Mouse (Mus musculus) adrenal gland, adult 8-10 months (tissue): ENCODE results near the gene Gm4969. TPM values are rescaled to one million over a fixed set of nuclear protein-coding genes. Genes with fewer than 3 reads are reported as not detected.

Source experiments
- DNase-seq: peaks from one replicate; pipeline ENCODE4 v3.0.0; 2022
- microRNA-seq, 2 experiments: library from miRNA; unstranded; fragments of <30 nt; microRNA quantifications; one replicate each; pipeline ENCODE4 v1.2.0; 2022
- total RNA-seq, 4 experiments: library from RNA; stranded (reverse); gene quantifications; 2 replicates each; pipeline ENCODE4 v1.2.4; 2022

The Gm4969 gene
- total RNA-seq, 4 experiments from 2014 or later, result not detected

DNA sequence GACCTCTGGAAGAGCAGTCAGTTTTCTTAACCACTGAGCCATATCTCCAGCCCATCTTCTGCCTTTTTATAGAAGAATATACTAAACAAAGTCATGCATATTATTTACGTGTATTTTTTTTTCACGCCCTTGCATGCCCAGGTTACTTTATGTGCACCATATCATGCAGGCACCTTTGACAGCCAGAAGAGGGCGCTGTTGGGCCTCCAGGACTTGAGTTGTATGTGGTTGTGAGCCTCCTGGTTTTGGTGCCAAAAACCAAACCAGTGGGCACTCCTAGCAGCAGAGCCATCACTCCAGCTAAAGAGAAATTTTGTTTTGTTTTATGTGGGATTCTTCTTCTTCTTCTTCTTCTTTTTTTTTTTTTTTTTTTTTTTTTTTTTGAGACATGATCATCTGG, 48.7 kb downstream of the Gm4969 start:
- no peak for DNase-seq

DNA sequence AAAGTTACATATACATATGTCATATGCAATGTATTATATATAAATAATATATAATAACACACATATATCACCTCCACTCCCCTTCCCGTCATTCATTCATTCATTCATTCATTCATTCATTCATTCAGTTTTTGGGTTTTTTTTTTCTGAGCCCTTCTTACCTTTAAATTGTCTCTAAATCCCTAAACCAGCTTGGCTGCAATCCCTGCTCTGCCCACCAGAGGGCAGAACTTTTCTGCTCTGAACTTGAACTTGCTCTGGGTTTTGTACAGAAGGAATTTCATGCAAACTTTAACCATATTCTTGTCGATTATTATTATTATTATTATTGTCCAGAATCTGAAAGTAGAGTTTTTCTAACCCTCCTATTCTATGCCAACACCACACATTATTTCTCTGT, 49.5 kb downstream of the Gm4969 start:
- no peak for DNase-seq

DNA sequence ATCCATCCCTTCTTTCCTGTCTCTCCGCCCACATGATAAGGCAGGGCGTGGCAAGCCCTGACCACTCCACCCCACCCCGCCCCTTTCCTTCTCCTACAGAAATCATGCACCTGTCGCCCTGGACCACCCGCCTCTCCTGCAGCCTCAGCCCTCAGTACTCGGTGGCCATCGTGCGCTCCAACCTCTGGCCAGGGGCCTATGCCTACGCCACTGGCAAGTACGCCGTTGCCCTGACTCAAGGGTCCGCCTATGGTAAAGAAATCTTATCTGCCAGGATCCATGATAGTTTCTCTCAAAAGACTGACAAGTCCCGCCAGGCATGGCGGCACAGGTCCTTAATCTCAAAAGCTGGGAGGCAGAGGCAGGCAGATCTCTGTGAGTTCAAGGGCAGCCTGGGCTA, 50.2 kb downstream of the Gm4969 start:
- DNase-seq, result no peak

DNA sequence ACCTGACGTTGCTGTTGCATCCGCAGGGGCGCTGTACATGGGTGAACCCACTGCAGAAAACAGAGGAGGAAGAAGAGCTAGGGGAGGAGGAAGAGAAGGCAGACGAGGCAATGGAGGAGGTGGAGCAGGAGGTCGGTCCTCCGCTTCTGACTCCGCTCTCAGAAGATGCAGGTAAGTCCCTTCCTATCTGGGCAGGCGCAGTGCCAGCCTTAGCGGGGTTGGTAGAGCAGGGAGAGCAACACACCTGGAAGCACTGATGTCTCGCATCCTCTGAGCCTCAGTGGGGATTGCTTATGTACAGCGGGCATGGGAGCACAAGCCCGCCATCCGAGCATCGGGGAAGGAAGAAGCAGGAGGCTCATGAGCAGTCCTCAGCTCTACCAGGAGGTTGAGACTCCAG, 51.1 kb downstream of the Gm4969 start:
- DNase-seq, result no peak

DNA sequence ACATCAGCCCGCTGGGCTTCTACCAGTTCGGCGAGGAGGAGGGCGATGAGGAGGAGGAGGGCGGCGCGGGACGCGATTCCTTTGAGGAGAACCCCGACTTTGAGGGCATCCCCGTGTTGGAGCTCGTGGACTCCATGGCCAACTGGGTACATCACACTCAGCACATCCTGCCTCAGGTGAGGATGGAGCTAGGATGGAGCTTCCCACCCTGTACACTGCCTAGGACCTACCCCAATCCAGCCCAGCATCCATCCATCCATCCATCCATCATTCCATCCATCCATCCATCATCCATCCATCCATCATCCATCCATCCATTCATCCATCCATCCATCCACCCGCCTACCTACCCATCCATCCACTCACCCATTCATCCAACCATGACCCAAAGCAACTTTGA, 52.3 kb downstream of the Gm4969 start:
- DNase-seq, result no peak

DNA sequence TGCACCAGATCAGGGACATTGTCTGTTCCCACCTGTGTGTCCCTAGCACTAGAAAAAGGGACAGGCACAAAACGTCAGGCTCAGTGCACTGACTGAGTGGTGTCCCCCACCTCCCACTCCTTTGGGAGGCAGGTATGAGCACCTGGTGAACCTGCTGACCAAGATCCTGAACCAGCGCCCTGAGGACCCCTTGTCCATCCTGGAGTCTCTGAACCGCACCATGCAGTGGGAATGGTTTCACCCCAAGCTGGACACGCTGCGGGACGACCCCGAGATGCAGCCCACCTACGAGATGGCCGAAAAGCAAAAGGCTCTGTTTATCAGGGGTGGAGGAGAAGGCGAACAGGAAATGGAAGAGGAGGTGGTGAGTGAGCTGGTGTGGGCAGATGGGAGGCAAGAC, 60.8 kb downstream of the Gm4969 start:
- no peak for DNase-seq

DNA sequence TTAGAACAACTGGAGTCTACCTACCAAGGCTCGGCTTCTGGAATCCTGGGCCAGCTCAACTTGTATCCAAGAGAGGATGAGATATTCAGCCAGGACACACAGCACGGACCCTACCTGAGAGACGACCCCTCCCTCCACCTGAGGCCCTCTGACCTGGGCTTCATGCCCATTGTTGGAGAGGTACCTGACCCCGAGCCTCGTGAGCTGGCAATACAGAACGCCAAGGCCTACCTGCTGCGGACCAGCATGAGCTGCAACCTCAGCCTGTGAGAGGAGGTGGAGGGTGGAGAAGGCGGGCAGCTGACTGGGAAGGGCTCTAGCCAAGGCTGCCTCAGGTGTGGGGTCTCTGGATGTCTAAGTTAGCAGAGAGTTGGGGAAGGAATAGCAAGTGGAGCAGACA, 63.1 kb downstream of the Gm4969 start:
- DNase-seq, result no peak

DNA sequence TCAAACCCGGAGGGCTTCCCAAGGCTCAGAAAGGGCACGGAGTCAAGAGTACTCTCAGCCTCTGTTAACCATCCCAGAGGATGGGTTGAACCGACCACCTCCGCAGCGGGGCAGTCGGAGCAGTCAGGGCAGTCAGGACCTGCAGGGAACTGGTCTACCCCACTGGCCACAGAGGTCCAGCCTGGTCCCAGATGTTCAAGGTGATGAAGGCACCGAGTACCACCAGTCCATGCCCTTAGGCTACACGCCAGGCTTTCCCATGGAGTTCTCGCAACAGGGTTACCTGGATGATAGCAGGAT, 63.4 kb downstream of the Gm4969 start:
- DNase-seq, result no peak

DNA sequence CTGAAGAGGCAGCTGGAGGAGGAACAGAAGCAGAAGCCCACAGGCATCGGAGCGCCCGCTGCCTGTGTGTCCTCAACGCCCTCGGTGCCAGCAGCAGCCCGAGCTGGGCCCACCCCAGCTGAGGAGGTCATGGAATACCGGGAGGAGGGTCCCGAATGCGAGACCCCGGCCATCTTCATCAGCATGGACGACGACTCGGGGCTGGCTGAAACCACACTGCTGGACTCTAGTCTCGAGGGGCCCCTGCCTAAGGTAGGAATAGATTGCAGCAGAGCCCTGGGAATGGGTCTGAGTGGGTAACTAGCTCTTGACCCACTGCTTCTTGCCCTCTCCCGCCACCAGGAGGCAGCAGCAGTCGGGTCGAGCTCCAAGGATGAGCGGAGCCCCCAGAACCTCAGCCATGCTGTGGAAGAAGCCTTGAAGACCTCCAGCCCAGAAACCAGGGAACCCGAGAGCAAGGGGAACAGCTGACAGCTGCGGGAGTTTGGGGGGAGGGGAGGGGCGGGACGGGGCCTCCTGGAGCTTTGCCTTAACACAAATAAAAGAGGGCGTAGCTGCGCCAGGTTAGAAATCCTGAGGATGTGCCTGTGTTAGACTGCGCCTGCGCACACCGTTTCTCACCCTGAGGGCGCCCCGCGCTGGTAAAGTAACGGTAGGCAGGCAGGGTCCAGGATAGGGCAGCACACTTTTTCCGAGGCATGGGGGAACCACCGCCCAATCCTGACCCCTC, 64.0 kb downstream of the Gm4969 start, which contains the start of gene Rsph6a:
TSS of gene Rsph6a (plus strand) at position 644 of the 730 bp plus-strand sequence.
- no peak for DNase-seq

DNA sequence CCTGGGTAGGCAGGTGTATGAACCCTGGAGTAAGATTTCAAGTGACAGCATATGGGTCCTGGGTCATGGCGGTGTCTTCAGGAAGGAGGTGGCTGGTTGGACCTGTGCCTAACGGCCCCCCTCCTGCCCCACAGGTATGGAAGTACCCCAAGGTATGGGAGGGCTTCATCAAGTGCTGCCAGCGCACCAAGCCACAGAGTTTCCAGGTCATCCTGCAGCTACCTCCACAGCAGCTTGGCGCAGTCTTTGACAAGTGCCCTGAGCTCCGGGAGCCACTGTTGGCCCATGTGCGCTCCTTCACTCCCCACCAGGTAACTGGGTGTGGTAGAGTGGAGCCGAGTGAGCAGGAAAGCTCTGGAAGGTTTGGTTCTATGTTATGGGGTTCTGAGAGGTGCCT, 65.0 kb downstream of the Gm4969 start:
- no peak for DNase-seq

DNA sequence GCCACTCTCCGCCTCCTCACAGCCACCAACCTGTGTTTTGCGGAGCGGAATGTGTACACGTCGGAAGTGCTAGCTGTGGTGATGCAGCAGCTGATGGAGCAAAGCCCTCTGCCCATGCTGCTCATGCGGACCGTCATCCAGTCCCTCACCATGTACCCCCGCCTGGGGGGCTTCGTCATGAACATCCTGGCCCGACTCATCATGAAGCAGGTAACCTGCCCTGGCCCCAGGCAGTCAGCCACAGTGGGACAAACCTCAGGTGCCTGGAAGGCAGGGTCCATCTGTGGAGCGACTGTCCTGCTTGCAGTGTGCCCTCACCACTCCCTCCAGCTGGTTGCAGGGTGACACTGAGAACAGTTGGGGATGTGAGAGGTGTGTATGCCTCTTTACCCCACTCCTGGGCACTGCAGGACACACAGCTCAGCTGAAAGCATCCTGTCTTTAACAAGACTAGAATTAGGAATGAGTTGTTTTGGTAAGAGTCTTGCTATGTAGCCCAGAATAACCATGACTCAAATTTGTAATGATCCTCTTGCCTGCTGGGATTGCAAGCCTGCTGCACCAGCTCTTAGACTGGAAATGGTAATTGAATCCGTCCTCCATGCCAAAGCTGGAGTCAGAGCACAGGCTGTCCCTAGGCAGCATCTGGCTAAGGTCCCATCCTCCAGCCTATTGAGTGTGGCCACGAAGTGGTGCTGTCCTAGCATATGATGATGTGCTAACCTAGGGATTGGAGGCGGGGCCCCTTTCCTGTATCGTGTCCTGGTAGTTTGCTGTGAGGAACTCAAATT, 65.6 kb downstream of the Gm4969 start:
- DNase-seq, result no peak

DNA sequence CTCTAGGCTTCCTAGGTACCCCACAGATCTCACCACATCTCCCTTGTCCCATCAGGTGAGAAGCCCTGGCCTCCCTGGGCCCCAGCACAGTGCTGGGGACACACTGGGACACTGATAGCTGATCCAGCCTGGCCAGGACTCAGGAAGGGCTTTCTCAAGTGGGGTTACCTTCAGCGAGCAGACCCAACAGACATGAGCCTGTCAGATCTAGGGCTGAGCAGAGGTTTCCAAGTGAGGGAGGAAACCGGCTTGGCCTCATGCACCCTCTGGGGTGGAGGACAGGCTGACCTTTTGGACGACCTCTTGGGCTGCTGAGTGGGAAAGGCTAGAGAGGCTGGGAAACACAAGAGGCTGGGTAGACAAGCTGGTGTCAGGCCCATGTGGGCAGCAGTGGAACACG, 67.0 kb downstream of the Gm4969 start:
- DNase-seq, result no peak

DNA sequence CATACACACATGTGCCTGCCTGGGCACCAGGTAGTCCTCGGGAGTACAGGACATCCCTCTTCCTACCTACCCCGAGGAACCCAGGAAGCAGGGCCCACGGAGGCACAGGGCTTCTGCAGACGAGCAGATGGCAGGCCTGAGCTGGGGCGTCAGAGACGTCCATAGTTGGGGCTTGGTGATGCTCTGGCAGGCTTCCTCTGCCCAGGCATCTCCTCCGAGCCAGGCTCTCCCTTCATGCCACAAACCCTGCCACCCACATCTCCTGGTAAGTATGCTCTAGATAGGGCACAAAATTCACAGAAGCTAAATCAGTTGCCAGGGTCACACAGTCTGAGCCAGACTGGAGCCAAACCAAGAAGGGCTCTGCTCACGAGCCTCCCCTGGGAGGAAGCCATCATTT, 68.0 kb downstream of the Gm4969 start:
- no peak for DNase-seq

DNA sequence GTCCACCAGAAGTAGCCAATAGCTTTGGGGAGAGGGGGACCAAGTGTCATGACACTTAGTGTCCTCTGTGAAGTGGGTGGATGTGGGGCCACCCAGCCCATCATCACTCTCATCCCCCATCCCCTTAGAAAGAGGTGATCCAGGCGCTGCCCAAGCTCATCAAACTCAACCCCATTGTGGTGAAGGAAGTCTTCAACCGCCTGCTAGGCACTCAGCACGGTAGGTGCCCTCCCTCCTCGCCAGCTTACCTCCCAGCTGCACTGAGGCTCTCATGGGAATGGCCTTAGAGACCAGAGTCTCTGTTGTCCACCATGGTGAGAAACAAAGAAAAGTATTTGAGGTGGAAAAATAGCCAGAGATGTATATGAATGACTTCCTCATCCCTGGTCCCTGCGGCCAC, 68.9 kb downstream of the Gm4969 start:
- DNase-seq, result no peak

Small RNA genes lying within 50 kb of the gene (microRNA-seq; reads per million reads assigned to microRNA genes)
- gene Mir3100, result 2.8 reads per million in 2 experiments

Other genes with a start within 250 kb of the Gm4969 start
- 1 to 10 TPM; 1.3 to 2.8 (median 1.8) TPM for gene Pglyrp1, start 247.0 kb downstream of the Gm4969 start, total RNA-seq
- 10 to 100 TPM; 12.6 to 18.4 (median 14.0) TPM for gene Ccdc61, start 208.0 kb downstream of the Gm4969 start, total RNA-seq
- 1 to 10 TPM; 5.6 to 9.2 (median 7.1) TPM for gene Nova2, start 192.5 kb downstream of the Gm4969 start, total RNA-seq
- gene Nanos2, start 131.0 kb downstream of the Gm4969 start, total RNA-seq, result not detected
- 10 to 100 TPM; 11.4 to 18.0 (median 15.5) TPM for gene Mypop, start 127.1 kb downstream of the Gm4969 start, total RNA-seq
- 10 to 100 TPM; 49.0 to 52.8 (median 50.9) TPM for gene Irf2bp1, start 114.3 kb downstream of the Gm4969 start, total RNA-seq
- under 1 TPM in 1 of 4 experiments, not detected in 3; 0.12 TPM for gene Foxa3, start 94.8 kb downstream of the Gm4969 start, total RNA-seq
- gene Sympk, start 94.0 kb downstream of the Gm4969 start, total RNA-seq, result 100 to 1,000 TPM; 110 to 113 (median 111) TPM
- gene Rsph6a, start 63.7 kb downstream of the Gm4969 start, total RNA-seq, result under 1 TPM in 1 of 4 experiments, not detected in 3; 0.24 TPM
- 10 to 100 TPM; 54.9 to 74.1 (median 62.4) TPM for gene Dmwd, start 42.1 kb downstream of the Gm4969 start, total RNA-seq
- gene Dmpk, start 34.5 kb downstream of the Gm4969 start, total RNA-seq, result 100 to 1,000 TPM; 118 to 287 (median 209) TPM
- 10 to 100 TPM; 16.8 to 27.8 (median 20.2) TPM for gene Six5, start 23.8 kb downstream of the Gm4969 start, total RNA-seq
- gene Fbxo46, start 1.5 kb upstream of the Gm4969 start, total RNA-seq, result 10 to 100 TPM; 13.6 to 17.6 (median 16.1) TPM
- gene Qpctl, start 30.9 kb upstream of the Gm4969 start, total RNA-seq, result 10 to 100 TPM; 18.0 to 24.0 (median 23.9) TPM
- gene Snrpd2, start 31.4 kb upstream of the Gm4969 start, total RNA-seq, result 10 to 100 TPM; 86.1 to 97.7 (median 92.4) TPM
- 1 to 10 TPM in 1 of 4 experiments, under 1 TPM in 3; 0.17 to 1.5 (median 0.64) TPM for gene Gipr, start 47.8 kb upstream of the Gm4969 start, total RNA-seq
- 10 to 100 TPM; 56.2 to 79.2 (median 69.6) TPM for gene Eml2, start 58.1 kb upstream of the Gm4969 start, total RNA-seq
- 10 to 100 TPM in 2 of 4 experiments, 1 to 10 TPM in 2; 5.7 to 15.2 (median 8.2) TPM for gene Gpr4, start 94.2 kb upstream of the Gm4969 start, total RNA-seq
- 10 to 100 TPM; 32.4 to 41.5 (median 33.7) TPM for gene Opa3, start 110.0 kb upstream of the Gm4969 start, total RNA-seq
- 10 to 100 TPM; 44.8 to 70.6 (median 59.1) TPM for gene Vasp, start 153.4 kb upstream of the Gm4969 start, total RNA-seq
- gene Ppm1n, start 161.7 kb upstream of the Gm4969 start, total RNA-seq, result not detected
- gene Rtn2, start 164.3 kb upstream of the Gm4969 start, total RNA-seq, result 10 to 100 TPM in 1 of 4 experiments, 1 to 10 TPM in 3; 3.8 to 15.0 (median 6.8) TPM
- gene Fosb, start 191.7 kb upstream of the Gm4969 start, total RNA-seq, result 1 to 10 TPM; 1.6 to 9.4 (median 5.6) TPM
- gene Ercc1, start 226.4 kb upstream of the Gm4969 start, total RNA-seq, result 10 to 100 TPM; 32.4 to 56.3 (median 41.6) TPM
- gene Cd3eap, start 241.1 kb upstream of the Gm4969 start, total RNA-seq, result 10 to 100 TPM; 12.9 to 15.2 (median 13.5) TPM
- 10 to 100 TPM in 1 of 4 experiments, 1 to 10 TPM in 3; 6.4 to 12.5 (median 8.4) TPM for gene Ppp1r13l, start 241.4 kb upstream of the Gm4969 start, total RNA-seq